Mouse (Mus musculus) embryonic facial prominence, embryonic 15.5 days (tissue): ENCODE measurements at regions not wholly inside any gene's neighbourhood (a gene's known extent, or its start where the extent isn't known, plus 50 kb on each side); places are given as distances from the start of the nearest gene placed in this dataset.
A peak's percentile ranks its signal among the peaks of the same experiment; 100 is the strongest.

Experiments used
- ATAC-seq: fragments of 200-750 bp; cut with Nextera tagmentation; 2 replicates; pipeline ENCODE4 v1.8.0; 2017; ENCODE audit warnings: low read depth, moderate TSS enrichment; ENCODE audit not compliant: insufficient number of reproducible peaks, low FRiP score, low TSS enrichment
- H3K27ac ChIP-seq: fragments of 300-500 bp; sonication (generic); replicated peaks from 2 replicates; pipeline ENCODE4 v1.5.1; 2015; ENCODE audit warnings: mild to moderate bottlenecking, inconsistent platforms
- H3K27me3 ChIP-seq: fragments of 300-500 bp; sonication (generic); 2 replicates; pipeline ENCODE4 v1.6.1; 2015; ENCODE audit warnings: inconsistent platforms
- H3K36me3 ChIP-seq: fragments of 300-500 bp; sonication (generic); 2 replicates; pipeline ENCODE4 v1.6.1; 2015; ENCODE audit warnings: mild to moderate bottlenecking, inconsistent platforms
- H3K4me1 ChIP-seq: fragments of 300-500 bp; sonication (generic); 2 replicates; pipeline ENCODE4 v1.6.1; 2015; ENCODE audit warnings: inconsistent platforms
- H3K4me2 ChIP-seq: fragments of 300-500 bp; sonication (generic); replicated peaks from 2 replicates; pipeline ENCODE4 v1.6.1; 2015; ENCODE audit warnings: mild to moderate bottlenecking, inconsistent platforms
- H3K4me3 ChIP-seq: fragments of 300-500 bp; sonication (generic); replicated peaks from 2 replicates; pipeline ENCODE4 v1.5.1; 2015; ENCODE audit warnings: mild to moderate bottlenecking, inconsistent platforms
- H3K9ac ChIP-seq: fragments of 300-500 bp; sonication (generic); 2 replicates; pipeline ENCODE4 v1.6.1; 2015; ENCODE audit warnings: inconsistent platforms
- H3K9me3 ChIP-seq: fragments of 300-500 bp; sonication (generic); replicated peaks from 2 replicates; pipeline ENCODE4 v1.6.1; 2016; ENCODE audit warnings: inconsistent platforms
- WGBS: fragments of 180-500 bp; shearing (Covaris S2); methylation state at CpG from one replicate; pipeline ENCODE4 v1.1.7; 2015; 5-methylcytosine and 5-hydroxymethylcytosine counted together

GRCm38 (mm10) chr13:97607221-97607723 is 153.2 kb downstream of the Gm10260 start:
- Histone ChIP-seq H3K27me3 (no peaks in the 10 kb centered on the region), H3K27ac (no peak overlapping the region), H3K9ac (no peak overlapping the region), H3K36me3 (no peaks in the 10 kb centered on the region), H3K4me3 (no peak overlapping the region), H3K4me1 (no peaks in the 10 kb centered on the region), H3K9me3 (no peaks in the 10 kb centered on the region), H3K4me2 (no peak overlapping the region)
- WGBS = 50% methylated on average over 11 of the region's 11 CpGs
- ATAC-seq = no peak

GRCm38 (mm10) chr13:97604451-97604850 is 156.0 kb downstream of the Gm10260 start:
- no peak for ATAC-seq
- Histone ChIP-seq H3K9me3 (no peaks in the 10 kb centered on the region), H3K27ac (no peak overlapping the region), H3K4me1 (no peaks in the 10 kb centered on the region), H3K36me3 (no peaks in the 10 kb centered on the region), H3K4me2 (no peak overlapping the region), H3K9ac (no peak overlapping the region), H3K27me3 (no peaks in the 10 kb centered on the region), H3K4me3 (no peak overlapping the region)
- 72% methylated on average over 3 of the region's 3 CpGs for WGBS

- Histone ChIP-seq H3K4me2 (no peak overlapping the region), H3K9me3 (no peaks in the 10 kb centered on the region), H3K27ac (no peak overlapping the region), H3K27me3 (no peaks in the 10 kb centered on the region), H3K4me3 (no peak overlapping the region), H3K9ac (no peak overlapping the region), H3K4me1 (peaks cover 6% of the 10 kb centered on the region), H3K36me3 (no peaks in the 10 kb centered on the region)
- no peak for ATAC-seq
- WGBS = 65% methylated on average over 7 of the region's 7 CpGs
Measured at GRCm38 (mm10) chr13:97601135-97601730, 159.2 kb downstream of the Gm10260 start.

GRCm38 (mm10) chr13:97600136-97600535 is 160.3 kb downstream of the Gm10260 start:
- H3K27me3 ChIP-seq = no peaks in the 10 kb centered on the region

GRCm38 (mm10) chr13:97598507-97599431 is 161.7 kb downstream of the Gm10260 start:
- no peak overlapping the region for H3K4me2 ChIP-seq
- 0 out of 2 replicates have a peak overlapping the region, but pooled peaks have one; percentile 44 for H3K27ac ChIP-seq
- H3K4me1 ChIP-seq = peaks cover 6% of the 10 kb centered on the region
- H3K9ac ChIP-seq = no peak overlapping the region
- H3K4me3 ChIP-seq = no peak overlapping the region
- no peaks in the 10 kb centered on the region for H3K36me3 ChIP-seq
- H3K9me3 ChIP-seq = no peaks in the 10 kb centered on the region
- 56% methylated on average over 15 of the region's 15 CpGs for WGBS
- no peaks in the 10 kb centered on the region for H3K27me3 ChIP-seq
- no peak for ATAC-seq

More at GRCm38 (mm10) chr13:97600136-97600535, 160.3 kb downstream of the Gm10260 start:
- ATAC-seq = no peak
- Histone ChIP-seq H3K4me3 (no peak overlapping the region), H3K4me1 (peaks cover 6% of the 10 kb centered on the region), H3K9ac (no peak overlapping the region), H3K9me3 (no peaks in the 10 kb centered on the region), H3K4me2 (no peak overlapping the region), H3K36me3 (no peaks in the 10 kb centered on the region), H3K27ac (no peak overlapping the region)
- WGBS = 64% methylated on average over 7 of the region's 7 CpGs

- no peaks in the 10 kb centered on the region for H3K27me3 ChIP-seq
- 72% methylated on average over 4 of the region's 4 CpGs for WGBS
- H3K36me3 ChIP-seq = no peaks in the 10 kb centered on the region
- H3K4me2 ChIP-seq = no peak overlapping the region
- H3K9ac ChIP-seq = no peak overlapping the region
- H3K4me1 ChIP-seq = peaks cover 6% of the 10 kb centered on the region
- no peak overlapping the region for H3K4me3 ChIP-seq
- no peak overlapping the region for H3K27ac ChIP-seq
- ATAC-seq = no peak
- H3K9me3 ChIP-seq = no peaks in the 10 kb centered on the region
Measured at GRCm38 (mm10) chr13:97594851-97595250, 165.6 kb downstream of the Gm10260 start.

- H3K9ac ChIP-seq = no peak overlapping the region
- 0 out of 2 replicates have a peak, but pooled peaks cover 3% of the 10 kb centered on the region for H3K4me1 ChIP-seq
- H3K27me3 ChIP-seq = no peaks in the 10 kb centered on the region
- H3K4me3 ChIP-seq = no peak overlapping the region
- no peak overlapping the region for H3K27ac ChIP-seq
- 71% methylated on average over 8 of the region's 8 CpGs for WGBS
- H3K4me2 ChIP-seq = no peak overlapping the region
- ATAC-seq = no peak
- no peaks in the 10 kb centered on the region for H3K9me3 ChIP-seq
- no peaks in the 10 kb centered on the region for H3K36me3 ChIP-seq
Measured at GRCm38 (mm10) chr13:97589626-97590025, 170.8 kb downstream of the Gm10260 start.

GRCm38 (mm10) chr13:97588085-97588484 is 172.3 kb downstream of the Gm10260 start:
- no peak overlapping the region for H3K4me2 ChIP-seq
- no peak overlapping the region for H3K9ac ChIP-seq
- no peaks in the 10 kb centered on the region for H3K27me3 ChIP-seq
- H3K4me1 ChIP-seq = 0 out of 2 replicates have a peak, but pooled peaks cover 3% of the 10 kb centered on the region
- WGBS = 48% methylated on average over 1 of the region's 1 CpGs
- H3K9me3 ChIP-seq = no peaks in the 10 kb centered on the region
- no peak overlapping the region for H3K27ac ChIP-seq
- ATAC-seq = no peak
- H3K36me3 ChIP-seq = no peaks in the 10 kb centered on the region
- no peak overlapping the region for H3K4me3 ChIP-seq

GRCm38 (mm10) chr13:97587088-97587487 is 173.3 kb downstream of the Gm10260 start:
- Histone ChIP-seq H3K4me1 (0 out of 2 replicates have a peak, but pooled peaks cover 3% of the 10 kb centered on the region), H3K27ac (no peak overlapping the region), H3K4me2 (no peak overlapping the region), H3K36me3 (no peaks in the 10 kb centered on the region), H3K27me3 (no peaks in the 10 kb centered on the region), H3K9me3 (no peaks in the 10 kb centered on the region), H3K4me3 (no peak overlapping the region), H3K9ac (no peak overlapping the region)
- 92% methylated on average over 1 of the region's 1 CpGs for WGBS
- no peak for ATAC-seq

GRCm38 (mm10) chr13:97584045-97584444 is 176.4 kb downstream of the Gm10260 start:
- Histone ChIP-seq H3K27me3 (no peaks in the 10 kb centered on the region), H3K27ac (no peak overlapping the region), H3K9ac (no peak overlapping the region), H3K4me2 (no peak overlapping the region), H3K9me3 (no peaks in the 10 kb centered on the region), H3K4me3 (no peak overlapping the region), H3K4me1 (peaks cover 11% of the 10 kb centered on the region; the same call in 1 of the 2 replicates), H3K36me3 (no peaks in the 10 kb centered on the region)
- no peak for ATAC-seq
- WGBS = 63% methylated on average over 4 of the region's 4 CpGs

GRCm38 (mm10) chr13:97581380-97581779 is 179.1 kb downstream of the Gm10260 start:
- ATAC-seq = no peak
- no peak overlapping the region for H3K27ac ChIP-seq

More at GRCm38 (mm10) chr13:97581380-97581779, 179.1 kb downstream of the Gm10260 start:
- no peak overlapping the region for H3K9ac ChIP-seq
- H3K36me3 ChIP-seq = no peaks in the 10 kb centered on the region
- no peaks in the 10 kb centered on the region for H3K9me3 ChIP-seq
- no peak overlapping the region for H3K4me2 ChIP-seq
- 77% methylated on average over 4 of the region's 4 CpGs for WGBS
- H3K27me3 ChIP-seq = no peaks in the 10 kb centered on the region
- peaks cover 19% of the 10 kb centered on the region for H3K4me1 ChIP-seq
- H3K4me3 ChIP-seq = no peak overlapping the region
